Mouse (Mus musculus) cerebellum, postnatal 36 days (tissue): ENCODE measurements around the gene Rad51b.

Source experiments
- DNase-seq, 2 experiments: peaks; one replicate each; pipeline ENCODE4 v3.0.0; 2021 to 2022; ENCODE audit warnings: mixed read lengths in 2 of 2

The Rad51b gene

DNA sequence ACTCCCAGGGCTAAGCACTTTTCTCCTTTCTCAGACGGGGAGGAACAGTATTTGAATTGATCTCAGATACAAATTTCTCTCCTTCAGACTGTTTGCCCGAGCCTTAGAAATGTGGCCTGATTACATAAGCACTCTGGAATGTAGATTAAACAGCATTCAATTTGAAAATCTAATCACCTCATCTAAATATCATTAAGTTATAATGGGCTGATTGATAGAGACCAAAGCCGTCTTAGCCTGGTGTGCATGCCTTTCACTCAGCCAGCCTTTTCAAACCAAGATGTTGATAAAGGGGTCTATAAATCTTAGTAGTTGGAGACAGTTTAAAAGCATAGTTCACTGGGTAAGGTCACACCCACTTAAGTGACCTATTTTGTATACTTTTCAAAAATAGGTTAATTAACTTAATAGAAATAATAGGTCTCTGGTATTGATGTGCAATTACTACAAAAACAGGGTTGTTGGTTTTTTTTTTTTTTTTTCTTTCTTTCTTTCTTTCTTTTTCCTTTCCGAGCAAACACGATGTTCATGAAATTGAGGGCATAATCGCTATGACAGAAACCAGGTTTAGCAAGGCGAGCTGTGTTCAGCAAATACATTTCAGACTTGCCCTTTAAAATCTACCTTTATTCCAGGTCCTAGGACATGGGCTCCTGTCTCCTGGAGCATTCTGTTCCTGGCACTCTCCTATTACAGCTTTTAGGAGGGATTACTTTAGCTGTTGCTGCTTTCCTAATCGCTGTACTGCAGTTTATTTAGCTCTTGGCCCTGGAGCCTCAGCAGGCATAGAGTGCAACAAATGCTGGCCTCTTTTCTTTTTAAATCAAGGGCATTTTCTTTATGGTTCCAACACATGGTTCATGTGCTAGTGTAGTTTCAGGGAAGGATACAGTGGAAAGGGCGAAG is 238.7 kb downstream of the Rad51b start:
- no peak for DNase-seq

DNA sequence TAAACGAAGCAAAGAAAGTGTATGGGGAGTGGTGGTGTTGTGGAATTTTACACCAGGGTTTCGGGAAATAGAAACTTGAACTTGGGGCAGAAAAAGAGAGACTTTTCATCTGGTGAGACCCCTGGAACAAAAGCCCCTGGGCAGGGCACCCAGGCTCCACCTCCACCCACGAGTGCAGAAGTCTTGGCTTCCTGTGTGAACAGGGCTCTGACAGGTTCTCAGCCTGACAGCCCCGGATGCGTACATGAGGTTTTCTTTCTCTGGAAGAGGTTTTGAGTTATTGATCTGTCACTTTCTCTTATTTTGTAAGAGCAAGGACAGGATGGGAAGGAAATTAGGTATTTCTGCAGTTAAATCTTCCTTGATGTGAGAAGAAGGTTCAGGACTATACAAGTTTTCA is 243.1 kb downstream of the Rad51b start:
- no peak for DNase-seq

DNA sequence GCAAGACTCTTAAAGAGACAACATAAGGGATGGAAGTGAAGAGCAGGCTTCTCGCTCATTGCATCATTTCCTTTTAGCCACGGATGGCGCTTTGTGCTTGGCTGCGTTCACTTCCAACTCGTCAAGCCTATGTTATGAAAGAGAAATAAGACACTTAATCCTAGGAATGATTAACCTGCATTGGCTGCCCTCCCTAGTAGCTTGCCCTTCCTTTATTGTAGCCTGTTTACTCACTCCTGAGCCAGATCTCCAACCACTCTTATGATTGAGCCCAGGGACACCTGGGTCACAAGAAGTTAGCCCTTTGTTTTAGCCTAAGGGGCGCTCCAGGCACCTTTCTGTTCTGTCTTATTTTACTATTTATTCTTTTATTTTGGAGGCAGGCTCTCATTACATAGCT is 244.5 kb downstream of the Rad51b start:
- DNase-seq, result no peak

DNA sequence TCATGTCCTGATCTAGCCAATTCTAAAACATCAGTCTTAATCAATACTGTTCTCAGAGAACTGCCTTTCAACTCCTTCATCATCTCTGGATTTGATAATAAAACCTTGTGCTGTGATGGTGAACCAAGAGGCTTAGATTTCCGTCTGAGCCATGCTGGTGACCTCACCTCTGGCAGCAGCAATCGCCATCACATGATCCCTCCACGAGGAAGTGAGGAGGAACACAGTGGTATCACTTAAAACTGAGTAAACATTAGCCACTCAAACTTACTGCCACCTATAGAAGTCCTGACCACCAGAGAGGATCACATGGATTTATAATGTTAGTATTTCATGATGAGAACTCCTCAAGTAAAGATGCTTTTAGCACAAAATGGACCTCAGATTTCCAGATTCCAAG is 248.0 kb downstream of the Rad51b start:
- DNase-seq, result no peak

DNA sequence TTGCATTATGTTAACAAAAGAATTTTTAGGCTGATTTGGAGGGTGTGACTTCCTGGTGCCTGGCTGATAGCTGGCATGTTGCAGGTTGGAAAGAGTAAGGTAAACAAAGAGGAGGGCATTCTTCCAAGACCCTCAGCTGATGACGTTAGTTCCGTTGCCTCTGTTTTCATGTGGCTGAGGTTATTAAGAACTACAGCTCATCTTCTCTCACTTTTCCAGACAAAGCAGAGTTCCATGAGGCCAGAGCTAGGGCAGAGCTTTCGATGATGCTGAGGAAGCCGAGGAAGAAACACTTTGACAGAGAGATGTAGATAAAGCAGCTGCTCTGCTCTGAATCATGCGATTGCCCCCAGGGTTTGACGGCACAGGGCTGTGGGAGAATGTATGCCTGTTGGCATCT is 250.5 kb downstream of the Rad51b start:
- no peak for DNase-seq

DNA sequence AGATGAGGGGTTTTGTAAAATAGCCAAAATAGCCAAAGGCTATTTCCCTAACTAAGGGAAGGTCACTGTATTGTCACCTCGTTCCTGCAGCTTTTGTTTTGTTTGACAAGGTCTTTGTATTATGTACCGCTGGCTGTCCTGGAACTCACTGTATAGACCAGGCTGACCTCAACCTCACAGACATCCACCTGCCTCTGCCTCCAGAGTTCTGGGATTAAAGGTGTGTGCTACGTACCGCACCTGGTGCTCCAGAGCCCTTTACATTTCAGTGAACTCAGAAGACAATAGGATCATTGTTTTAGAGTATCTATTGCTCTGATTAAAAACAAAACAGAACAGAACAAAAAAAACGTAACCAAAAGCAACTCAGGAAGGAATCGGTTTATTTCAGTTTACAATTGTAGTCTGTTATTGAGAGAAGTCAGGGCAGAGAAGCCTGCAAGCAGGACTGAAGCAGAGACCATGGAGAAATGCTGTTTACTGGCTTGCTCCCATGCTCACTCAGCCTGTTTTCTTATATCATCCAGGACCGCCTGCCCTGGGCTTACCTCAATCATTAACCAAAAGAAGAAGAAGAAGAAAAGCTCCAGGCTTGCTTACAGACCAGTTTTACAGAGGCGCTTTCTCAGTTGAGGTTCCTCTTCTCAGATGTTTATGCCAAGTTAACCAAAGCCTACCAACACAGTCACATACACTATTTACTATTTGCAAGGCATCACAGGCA is 251.7 kb downstream of the Rad51b start:
- no peak for DNase-seq

DNA sequence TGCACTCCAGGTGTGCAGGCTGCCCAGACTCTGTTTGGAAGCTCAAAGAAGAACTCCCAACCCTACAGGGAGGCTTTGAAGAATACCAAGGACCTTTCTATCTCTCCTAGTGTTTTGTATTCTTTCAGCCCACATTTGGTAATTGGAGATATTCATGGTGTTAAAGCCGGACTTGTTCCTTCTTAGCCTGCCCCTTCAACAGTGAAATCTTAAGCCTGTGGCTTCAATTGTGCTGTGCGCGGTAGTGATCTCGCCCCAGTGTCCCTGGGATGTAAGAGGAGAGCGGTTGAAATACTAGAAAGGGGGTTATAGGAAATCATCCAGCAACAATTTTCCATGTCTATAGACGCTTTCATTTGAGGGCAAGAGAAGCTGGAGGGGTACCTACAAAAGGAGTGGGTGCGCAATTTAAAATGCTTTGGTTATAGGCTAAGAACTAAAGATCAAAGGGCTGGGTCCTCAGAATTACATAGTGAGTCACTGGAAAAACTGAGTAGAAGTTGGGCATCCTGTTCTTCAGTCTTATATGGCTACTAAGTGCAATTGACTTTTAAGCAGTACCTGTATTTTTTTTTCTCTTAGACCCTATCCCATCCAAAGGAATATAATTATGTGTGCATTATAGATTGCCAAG is 253.1 kb downstream of the Rad51b start:
- no peak for DNase-seq

DNA sequence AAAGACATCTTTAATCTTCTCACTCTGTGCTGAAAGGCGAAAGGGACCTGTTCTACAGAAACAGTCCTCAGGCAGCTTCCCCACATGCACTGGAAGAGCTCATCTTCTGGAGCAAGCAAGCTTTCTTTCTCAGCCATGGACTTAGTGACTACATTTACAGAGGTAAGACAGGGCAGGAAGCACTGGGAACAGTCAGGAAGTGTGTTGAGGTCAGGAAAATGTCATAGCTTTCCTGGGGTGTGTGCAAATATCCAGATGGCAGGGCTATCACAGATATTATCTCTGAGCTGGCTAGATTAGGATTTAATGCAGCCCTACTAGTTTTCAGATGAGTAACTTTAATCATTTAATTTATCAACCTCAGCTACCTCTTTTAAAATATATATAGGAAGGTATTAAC is 254.2 kb downstream of the Rad51b start:
- no peak for DNase-seq

DNA sequence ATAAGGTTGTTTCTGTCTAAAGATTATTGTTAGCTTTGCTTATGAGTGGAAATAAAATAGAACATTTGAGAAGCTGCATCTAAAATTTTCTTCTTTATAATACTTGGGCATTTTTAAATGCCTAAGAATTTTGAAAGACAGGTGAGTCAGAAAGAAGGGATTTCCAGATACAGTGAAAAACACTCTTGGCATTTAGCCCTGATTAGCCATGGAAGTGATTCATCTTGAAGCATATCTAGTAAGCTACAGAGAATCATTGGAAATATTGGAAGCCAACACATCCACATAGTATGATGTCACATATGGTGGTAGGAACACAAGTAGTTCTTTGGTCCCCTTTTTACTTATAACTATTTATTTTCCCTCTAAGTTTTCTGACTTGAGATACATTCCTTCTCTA is 256.0 kb downstream of the Rad51b start:
- no peak for DNase-seq

DNA sequence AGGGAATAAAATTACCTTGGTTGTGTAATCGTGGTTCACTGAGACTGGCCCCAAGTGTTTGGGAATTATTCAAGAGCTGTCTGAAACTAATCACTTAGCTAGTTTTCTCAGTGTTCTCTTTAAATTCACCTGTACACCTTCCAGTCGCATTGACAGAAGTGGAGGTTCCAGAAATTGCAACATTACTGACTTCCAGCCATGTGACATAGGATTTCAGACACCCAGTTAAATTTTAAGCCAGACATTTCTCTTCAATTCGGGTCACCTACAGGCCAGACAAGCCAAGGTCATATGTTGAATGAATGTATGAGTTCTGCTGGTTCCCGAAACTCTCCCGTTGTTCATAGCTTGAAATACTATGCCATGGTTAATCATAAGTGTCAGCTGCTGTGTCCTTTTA is 260.8 kb downstream of the Rad51b start:
- DNase-seq, result no peak

DNA sequence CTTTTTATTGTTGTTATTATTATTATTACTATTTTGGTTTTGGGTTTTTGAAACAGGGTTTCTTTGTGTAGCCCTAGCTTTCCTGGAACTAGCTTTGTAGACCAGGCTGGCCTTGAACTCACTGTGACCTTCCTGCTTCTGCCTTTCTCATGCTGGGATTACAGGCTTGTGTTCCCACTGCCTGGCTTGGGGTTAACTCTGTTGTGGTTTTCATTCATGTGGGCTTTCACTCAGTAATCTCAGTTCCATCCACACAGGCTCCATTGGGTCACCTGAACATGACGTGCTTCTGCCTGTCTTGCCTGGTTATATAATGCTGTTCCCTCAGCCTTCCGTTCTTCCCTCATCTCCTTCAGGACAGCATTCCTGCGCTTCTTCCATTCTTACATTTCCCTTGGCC is 261.6 kb downstream of the Rad51b start:
- DNase-seq, result no peak

DNA sequence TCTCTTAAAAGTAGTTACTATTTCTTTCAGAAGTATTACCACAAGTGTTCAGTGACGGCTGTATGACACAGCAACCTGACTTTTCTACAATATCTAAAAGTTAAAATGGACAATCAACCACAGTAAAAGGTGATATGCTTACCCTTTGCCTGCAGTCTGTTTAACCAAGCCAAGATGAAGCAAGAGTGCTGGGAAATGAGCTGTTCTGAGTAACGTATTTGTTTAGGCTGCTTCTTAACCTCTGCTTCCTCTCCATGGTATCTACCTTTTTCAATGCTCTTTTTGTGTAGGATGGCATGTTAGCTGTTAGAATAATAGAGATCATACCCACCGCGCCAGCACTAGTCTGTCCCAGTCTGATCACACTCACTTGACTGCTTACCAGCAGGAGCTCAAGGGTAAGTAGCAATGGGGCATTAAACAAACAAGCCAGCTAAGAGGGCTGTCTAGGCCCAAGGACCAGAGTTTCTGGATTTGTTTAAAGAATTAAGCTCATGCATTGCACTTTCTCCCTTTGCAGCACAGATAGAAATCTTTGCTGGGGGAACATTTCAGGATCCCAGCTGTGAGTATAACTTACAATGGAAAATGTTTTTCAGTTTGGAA is 262.4 kb downstream of the Rad51b start:
- DNase-seq, result no peak

DNA sequence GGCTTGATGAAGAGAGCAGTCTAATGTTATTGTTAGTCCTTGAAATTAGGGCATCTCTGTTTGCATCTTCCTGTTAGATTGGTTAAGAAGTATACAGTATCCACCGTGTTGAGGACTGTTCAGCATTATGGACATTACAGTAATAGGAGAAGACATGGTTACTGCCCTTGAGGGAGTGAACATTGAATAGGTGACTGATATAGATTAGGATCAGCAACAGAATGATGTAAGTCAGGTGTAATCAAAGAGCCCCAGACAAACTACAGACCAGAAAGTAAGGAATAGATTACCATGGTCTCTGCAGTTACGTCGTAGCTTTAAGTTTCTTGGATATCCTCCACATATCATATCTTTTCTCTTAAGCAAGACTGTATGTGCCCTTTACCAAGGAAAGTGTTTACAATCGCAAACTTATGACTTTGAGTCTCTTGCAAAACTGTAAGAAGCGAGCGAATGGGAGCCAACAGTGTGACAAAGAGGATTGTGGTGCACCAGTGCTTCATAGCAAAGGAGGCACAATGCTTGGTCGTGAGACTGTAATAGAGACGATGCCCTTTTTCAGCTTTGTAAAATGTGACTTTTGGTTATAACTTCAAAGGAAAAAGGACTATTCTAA is 263.1 kb downstream of the Rad51b start:
- no peak for DNase-seq

DNA sequence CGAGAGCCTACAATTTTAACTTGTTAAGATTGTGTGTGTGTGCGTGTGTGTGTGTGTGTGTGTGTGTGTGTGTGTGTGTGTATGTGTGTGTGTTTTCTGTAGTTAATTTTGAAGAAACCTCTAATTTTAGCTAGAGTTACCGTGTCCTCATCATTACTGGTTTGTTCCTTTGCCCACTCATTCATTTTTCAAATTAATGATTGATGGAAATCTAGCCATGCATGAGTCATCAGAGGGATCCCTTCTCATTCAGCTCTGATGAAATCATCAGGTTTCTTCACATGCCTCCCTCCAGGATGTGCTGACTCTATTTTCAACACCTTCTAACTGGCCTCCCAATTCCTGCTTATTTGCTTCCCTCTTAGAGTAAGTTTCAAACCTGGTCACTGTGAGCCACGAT is 263.8 kb downstream of the Rad51b start:
- no peak for DNase-seq

DNA sequence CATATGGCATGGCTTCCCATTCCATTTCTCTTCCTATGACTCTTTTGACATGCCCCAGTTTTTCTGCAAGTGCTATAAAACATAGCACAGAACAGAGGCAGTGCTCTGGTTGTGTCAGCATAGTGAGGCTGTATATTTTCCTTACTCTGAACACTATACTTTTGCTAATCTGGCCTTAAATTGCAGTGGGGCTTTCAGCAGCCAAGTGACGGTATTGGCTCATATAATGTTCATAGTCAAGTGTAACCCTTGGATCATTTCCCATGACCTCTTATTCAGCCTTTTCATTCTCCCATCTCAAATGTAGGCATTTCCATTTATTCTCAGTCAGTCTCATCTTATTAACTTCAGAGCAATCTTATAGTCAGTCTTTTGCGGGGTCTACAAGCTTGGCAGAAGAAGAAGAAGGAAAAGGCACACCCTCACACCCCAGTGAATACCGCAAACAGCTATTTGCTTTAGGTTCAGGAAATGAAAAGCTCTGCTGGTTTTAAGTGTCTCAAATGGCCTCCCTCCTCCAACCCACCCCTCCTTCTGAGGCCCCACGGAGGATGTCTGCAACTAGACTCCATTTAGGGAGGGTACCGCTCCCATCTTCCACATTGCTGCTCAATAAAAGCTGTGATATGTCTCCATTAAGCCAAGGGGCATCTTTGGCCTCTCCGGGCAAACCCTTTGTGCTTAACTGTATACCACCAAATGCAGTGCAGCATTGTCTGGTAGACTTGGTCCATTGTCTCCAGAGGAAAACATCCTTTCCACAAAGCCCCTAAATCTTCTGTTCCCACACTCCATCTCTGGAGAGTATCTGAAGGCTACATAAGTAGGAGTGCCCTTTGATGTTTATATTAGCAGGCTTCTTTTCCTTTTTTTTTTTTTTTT is 277.3 kb downstream of the Rad51b start:
- no peak for DNase-seq

DNA sequence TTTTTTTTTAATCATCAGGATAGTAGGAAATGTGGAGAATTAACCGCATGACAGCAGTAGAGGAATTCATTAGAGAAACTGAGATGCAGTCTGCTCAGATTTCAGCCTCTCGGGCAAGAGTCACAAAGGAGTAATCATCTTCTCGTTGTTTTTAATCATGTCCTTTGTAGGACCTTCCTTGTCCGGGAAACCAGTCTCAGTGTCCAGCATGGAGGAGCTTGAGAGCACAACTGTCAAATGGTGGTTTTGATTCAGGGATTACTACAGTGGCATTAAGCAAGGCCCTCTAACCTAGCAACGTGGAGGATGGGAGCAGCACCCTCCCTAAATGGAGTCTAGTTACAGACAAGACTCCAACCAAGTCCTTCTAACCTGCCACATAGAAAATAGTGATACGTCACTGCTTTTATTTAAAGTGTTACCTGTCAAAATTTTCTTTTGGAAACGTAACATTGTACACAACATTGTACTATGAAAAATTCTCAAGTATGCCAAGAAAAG is 278.0 kb downstream of the Rad51b start:
- DNase-seq, result no peak

DNA sequence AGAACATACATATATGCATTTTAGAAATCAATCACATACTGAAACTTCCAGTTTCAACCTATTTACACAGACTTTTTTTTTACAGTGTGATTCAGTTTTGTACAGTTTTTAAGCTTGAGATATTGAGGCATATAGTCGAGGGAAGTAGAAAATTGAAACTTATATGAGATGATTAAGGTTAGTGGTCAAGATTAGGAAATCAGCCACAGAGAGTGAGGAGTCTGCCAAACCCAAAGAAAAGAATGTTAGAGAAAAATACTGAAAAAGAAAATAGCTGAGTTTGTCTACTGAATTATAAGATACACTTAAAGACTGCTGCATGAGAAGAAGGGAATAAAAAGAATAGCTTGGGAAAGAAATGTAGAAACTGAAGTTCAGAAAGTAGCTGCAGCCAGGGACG is 280.4 kb downstream of the Rad51b start:
- DNase-seq, result no peak

DNA sequence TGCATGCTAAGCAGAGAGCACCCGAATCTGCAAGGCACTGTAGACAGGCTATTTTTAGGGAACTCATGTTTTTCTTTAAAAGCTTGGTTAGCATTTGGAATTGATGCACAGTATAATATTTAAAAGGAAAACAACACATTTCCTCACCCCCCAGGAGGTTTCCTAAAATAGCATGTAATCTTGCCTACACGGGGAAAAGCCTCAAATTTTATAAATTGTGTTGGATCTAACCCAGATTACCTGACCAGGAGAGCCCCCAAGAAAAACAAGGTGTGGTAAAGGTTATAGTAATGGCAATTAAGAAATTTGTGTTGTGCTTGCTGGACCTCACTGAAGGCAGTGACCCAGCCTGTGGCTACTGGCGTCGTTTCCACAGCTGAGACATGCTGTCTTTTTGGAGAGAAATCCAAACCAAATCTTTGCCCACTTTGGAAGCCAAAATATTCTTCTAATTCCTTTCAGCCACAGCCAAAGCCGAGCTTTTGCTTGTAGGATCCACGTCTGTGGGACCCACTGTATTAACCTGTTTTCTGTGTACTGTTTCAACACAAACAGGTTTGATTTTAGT is 282.0 kb downstream of the Rad51b start:
- DNase-seq, result no peak

DNA sequence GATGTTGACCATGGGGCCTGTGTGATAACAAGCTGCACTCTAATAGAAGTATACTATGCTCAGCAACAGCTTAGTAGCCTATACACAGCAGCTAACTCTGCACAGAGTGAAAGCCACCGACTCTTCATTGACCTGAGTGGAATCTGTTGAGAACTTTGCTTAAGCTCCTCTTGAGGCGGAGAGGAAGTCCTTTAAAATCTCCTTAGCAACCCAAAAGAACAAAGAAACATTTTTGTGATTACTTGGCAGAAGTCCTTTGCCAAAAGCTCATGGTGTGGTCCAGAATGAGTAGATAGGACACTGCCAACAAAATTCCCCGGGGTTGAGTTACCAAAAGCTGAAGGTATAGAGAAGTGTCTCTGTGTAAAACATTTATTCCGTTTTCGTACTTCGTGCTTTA is 282.8 kb downstream of the Rad51b start:
- DNase-seq, result no peak

DNA sequence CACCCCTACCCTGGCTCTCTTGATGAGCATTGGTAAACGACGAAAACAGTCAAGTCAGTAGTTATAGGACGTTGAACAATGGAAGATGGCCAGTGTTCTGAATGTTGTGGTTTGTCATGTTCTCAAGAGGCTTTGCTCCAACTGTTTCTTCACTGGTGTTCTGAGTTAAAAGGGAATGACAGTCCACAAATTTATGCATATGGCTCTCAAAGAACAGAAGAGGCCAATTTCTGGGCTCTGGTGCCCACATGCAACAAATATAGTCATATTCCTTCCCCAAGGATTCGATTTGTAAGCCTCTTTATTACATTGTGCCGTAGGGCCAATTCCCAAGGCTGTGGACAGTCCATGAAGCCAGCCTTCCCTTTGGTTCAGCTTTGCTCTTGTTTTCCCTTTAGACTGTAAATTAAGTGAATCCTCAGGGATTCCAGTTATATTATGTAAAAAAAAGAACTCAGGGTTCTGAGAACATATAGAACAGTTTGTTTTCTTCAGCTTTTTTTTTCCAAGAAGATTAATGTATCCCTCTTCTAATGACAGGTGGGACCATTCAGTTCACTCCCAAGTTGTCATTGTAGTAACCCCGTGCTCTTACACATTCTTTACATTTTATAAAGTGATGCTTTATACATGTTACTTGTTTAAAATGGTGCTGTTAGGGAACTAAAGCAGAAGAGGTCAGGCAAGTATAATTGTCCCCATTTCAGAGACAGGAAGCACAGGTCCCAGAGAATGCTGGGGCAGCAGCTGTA is 287.6 kb downstream of the Rad51b start:
- DNase-seq, result no peak

DNA sequence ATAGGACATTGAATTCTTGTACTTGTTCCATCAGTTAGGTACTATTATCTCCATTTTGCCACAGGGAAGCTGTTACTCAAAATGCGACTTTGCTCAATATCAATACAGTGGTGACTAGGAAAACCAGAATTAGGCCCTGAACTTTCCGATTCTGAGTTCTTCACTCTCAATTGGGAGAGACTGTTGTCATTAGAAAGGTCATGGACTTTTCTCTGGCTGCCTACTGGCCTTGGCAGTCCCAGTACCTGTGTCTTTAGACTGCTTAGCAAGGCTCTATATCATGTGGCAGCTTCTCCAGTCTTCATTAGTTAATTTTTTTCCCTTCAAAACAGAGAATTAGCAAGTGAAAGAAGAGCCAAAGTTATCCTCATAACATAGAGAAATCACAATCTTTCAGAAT is 288.3 kb downstream of the Rad51b start:
- DNase-seq, result no peak
